Mouse (Mus musculus): Measurements from ENCODE around the gene Josd2.
A peak's percentile ranks its signal among the peaks of the same experiment; 100 is the strongest.

Josd2 gene

DNA sequence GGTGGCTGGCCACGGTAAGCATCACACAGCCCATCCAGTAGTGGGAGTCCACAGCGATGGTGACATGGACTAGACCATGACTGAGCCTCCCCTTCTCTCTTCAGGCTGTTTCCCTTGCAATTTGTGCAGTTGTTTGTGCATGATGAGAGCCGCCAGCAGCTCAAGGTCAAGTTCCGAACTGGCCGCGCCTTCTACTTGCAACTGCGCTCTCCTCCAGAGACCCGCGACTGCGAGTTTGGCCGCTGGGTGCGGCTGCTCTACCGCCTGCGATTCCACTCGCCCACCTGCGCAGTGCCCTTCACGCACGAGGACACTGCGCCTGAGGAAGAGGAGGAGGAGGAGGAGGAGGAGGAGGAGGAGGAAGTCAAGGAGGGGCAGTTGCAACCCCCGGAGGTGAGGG, 32.3 kb downstream of the Josd2 start:
- no peak for DNase-seq (ENCODE audit: low spot score)

DNA sequence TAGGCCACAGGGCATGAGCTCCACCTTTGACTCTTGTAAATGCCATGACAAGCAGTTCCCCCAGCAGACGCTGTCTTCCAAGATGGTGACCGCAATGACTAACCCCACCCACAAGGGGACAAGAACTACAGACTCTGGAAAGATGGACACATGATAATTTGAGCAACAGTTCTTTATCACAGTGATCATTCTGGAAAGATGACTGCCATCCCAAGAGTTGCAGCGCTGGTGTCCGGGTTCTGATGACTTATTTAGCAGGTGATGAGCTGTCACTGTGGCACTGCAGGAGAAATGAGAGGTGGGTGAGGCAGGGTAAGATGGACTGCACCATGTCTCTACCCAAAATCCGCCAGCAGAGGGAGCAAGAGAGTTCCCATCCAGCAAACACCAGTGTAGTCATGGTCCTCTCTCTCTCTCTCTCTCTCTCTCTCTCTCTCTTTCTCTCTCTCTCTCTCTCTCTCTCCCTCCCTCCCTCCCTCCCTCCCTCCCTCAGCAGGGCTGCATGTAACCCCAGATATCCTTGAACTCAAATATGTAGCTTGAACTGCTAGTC, 33.9 kb downstream of the Josd2 start:
- peak; percentile 66 for DNase-seq (ENCODE audit: low spot score)

DNA sequence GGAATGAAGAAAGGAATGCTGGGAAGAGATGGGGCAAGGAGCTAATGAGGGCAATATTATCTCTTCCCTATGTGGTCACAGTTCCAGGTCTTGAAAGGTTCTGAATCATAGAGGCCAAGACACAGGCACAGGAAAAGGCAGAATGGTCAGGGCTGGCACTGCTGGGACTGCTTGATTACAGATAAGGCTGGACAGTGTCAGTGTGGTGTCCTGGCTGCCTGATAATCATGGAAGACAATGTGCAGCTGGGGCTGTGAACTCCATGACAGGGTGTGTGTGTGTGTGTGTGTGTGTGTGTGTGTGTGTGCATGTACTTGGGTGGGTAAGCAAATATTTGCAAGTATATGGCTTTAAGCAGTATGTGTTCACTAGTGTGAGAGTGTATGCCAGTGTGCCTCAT, 39.7 kb downstream of the Josd2 start:
- no peak for DNase-seq (ENCODE audit: low spot score)

DNA sequence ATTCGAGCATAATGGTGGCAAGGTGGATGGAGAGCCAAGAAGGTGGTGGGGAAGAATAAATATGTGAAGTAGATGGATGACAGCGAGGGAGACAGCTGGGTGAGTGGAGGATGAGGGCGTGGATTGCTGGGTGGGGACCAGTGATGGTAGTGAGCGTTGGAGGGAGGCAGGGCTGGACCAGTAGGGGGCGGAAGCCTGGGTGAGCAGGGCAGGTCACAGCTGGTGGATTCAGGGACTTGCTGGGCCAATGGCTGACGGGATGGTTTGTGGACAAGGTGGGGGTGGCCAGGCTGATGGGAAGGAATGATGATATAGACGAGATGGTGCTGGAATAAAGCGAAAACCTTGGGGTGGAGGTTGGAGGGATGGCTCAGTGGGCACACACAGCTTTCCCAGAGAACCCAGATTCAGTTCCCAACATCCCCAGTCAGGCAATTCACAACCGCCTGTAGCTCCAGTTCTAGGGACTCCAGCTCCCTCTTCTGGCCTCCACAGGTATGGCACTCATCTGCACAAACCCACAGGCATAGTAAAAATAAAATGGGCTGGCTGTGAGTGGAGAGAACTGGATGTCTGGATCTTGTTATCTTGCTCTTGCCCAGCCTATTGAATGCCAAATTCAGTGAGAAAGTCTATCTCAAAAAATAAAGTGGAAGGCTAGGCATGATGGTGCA, 51.6 kb downstream of the Josd2 start:
- no peak for DNase-seq (ENCODE audit: low spot score)

DNA sequence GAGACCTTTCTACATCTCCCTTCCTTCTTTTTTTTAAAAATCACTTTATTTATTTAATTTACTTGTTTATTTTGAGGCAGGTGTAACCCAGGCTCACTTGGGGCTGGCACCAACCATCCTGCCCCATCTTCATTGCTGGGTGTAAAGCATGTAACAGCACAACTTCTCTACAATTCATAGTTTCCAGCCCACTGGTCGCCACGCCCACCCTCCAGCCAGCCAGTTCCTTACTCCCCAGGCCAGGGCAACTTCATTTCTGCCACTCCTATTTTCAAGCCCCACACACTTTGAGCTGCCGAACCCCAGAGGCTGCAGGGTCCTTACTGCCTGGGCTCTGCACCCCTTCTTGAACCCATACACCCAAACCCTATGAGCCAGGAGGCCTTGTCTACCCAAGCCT, 53.2 kb downstream of the Josd2 start:
- DNase-seq (ENCODE audit: low spot score) = no peak
